Mouse (Mus musculus) heart, postnatal 10 days (tissue): Measurements from ENCODE around the gene Irgm2. TPM values are rescaled to one million over a fixed set of nuclear protein-coding genes. Genes with fewer than 3 reads are reported as not detected.
A peak's percentile ranks its signal among the peaks of the same experiment; 100 is the strongest.
"Not testable (repeated sequence)": the region's sequence is repeated elsewhere in the genome, so short reads cannot be mapped to it uniquely, and the experiment has no call there.

Source experiments
- DNase-seq, 2 experiments: peaks; one replicate each; pipeline ENCODE4 v3.0.0; 2021
- intact Hi-C: fragments of 180-260 bp; cut with DNase I; formaldehyde crosslinking; loops from one replicate; pipeline ENCODE4 v1.15.1; 2025
- total RNA-seq, 2 experiments: library from RNA; stranded (reverse); gene quantifications; 2 replicates each; pipeline ENCODE4 v1.2.3; 2021

The Irgm2 gene
- total RNA-seq, 2 experiments from 2014 or later, result 5.1 to 7.4 TPM

GRCm38 (mm10) chr11:58211062-58211681 lies 11.8 kb downstream of the Irgm2 start:
- intact Hi-C loops, result no loop called here
- DNase-seq, result peak in 1 of 2 experiments; percentile 17

- intact Hi-C loops, result no loop called here
- DNase-seq, result no peak
Measured at GRCm38 (mm10) chr11:58211682-58212067, 12.3 kb downstream of the Irgm2 start.

GRCm38 (mm10) chr11:58213673-58214342 lies 14.4 kb downstream of the Irgm2 start:
- no peak for DNase-seq
- intact Hi-C loops, result loop anchor here (2.0 kb wide), 1 partner anchor 13 kb away; no protein-coding TSS in a partner anchor

- intact Hi-C loops, result loop anchor here (2.0 kb wide), 1 partner anchor 14 kb away; no protein-coding TSS in a partner anchor
- DNase-seq, result peak; percentile 89 to 90
Measured at GRCm38 (mm10) chr11:58214391-58215048, 15.1 kb downstream of the Irgm2 start.

- intact Hi-C loops, result loop anchor here (2.0 kb wide), 1 partner anchor 14 kb away; no protein-coding TSS in a partner anchor
- DNase-seq, result not testable (repeated sequence)
Measured at GRCm38 (mm10) chr11:58215049-58215430, 15.6 kb downstream of the Irgm2 start.

GRCm38 (mm10) chr11:58215814-58216213 lies 16.4 kb downstream of the Irgm2 start:
- intact Hi-C loops, result loop anchor here (2.0 kb wide), 1 partner anchor 15 kb away; no protein-coding TSS in a partner anchor
- DNase-seq, result no peak

GRCm38 (mm10) chr11:58216823-58217222 lies 17.4 kb downstream of the Irgm2 start:
- no peak for DNase-seq
- intact Hi-C loops, result no loop called here

- peak; percentile 69 to 77 for DNase-seq
- intact Hi-C loops, result loop anchor here (5.0 kb wide), 1 partner anchor 271 kb away; no protein-coding TSS in a partner anchor
Measured at GRCm38 (mm10) chr11:58223751-58224150, 24.3 kb downstream of the Irgm2 start.

- intact Hi-C loops, result loop anchor here (5.0 kb wide), 1 partner anchor 272 kb away; no protein-coding TSS in a partner anchor
- DNase-seq, result peak; percentile 22 to 30
Measured at GRCm38 (mm10) chr11:58224313-58224712, 24.9 kb downstream of the Irgm2 start.

- not testable (repeated sequence) for DNase-seq
- intact Hi-C loops, result loop anchor here (1.0 to 5.0 kb wide), 2 partner anchors 46 to 273 kb away; no protein-coding TSS in a partner anchor
Measured at GRCm38 (mm10) chr11:58224872-58225271, 25.5 kb downstream of the Irgm2 start.

- intact Hi-C loops, result loop anchor here (1.0 kb wide), 1 partner anchor 46 kb away; no protein-coding TSS in a partner anchor
- peak; percentile 86 to 90 for DNase-seq
Measured at GRCm38 (mm10) chr11:58225655-58226054, 26.2 kb downstream of the Irgm2 start.

GRCm38 (mm10) chr11:58226425-58226824 lies 27.0 kb downstream of the Irgm2 start:
- intact Hi-C loops, result no loop called here

GRCm38 (mm10) chr11:58228021-58228420 lies 28.6 kb downstream of the Irgm2 start:
- intact Hi-C loops, DNase-seq: not testable (repeated sequence)

More at GRCm38 (mm10) chr11:58226425-58226824, 27.0 kb downstream of the Irgm2 start:
- DNase-seq, result no peak

GRCm38 (mm10) chr11:58230396-58230910 lies 31.0 kb downstream of the Irgm2 start:
- intact Hi-C loops, result no loop called here
- no peak for DNase-seq

- intact Hi-C loops, result no loop called here
- DNase-seq, result no peak
Measured at GRCm38 (mm10) chr11:58231156-58231555, 31.7 kb downstream of the Irgm2 start.

GRCm38 (mm10) chr11:58234551-58234950 lies 35.1 kb downstream of the Irgm2 start:
- intact Hi-C loops, DNase-seq: not testable (repeated sequence)

GRCm38 (mm10) chr11:58235152-58235551 lies 35.7 kb downstream of the Irgm2 start:
- intact Hi-C loops, result loop anchor here (5.0 kb wide), 1 partner anchor 352 kb away; no protein-coding TSS in a partner anchor
- DNase-seq, result peak in 1 of 2 experiments; percentile 52

GRCm38 (mm10) chr11:58238840-58239791 lies 39.7 kb downstream of the Irgm2 start:
- DNase-seq, result peak; percentile 19 to 40
- intact Hi-C loops, result loop anchor here (5.0 kb wide), 1 partner anchor 348 kb away; no protein-coding TSS in a partner anchor

- intact Hi-C loops, result no loop called here
- DNase-seq, result peak; percentile 29 to 48
Measured at GRCm38 (mm10) chr11:58247294-58247693, 47.9 kb downstream of the Irgm2 start.
